Mouse (Mus musculus): ENCODE results near the gene Dnajc24. TPM values are rescaled to one million over a fixed set of nuclear protein-coding genes. Genes with fewer than 3 reads are reported as not detected.
A peak's percentile ranks its signal among the peaks of the same experiment; 100 is the strongest.

Gene Dnajc24
- 10 to 100 TPM; 12.9 TPM for total RNA-seq (2021)

- intact Hi-C loops (cut with DNase I), result loop anchor here (5.0 kb wide), 1 partner anchor 101 kb away; the partner anchor contains the start of genes Elp4 and Immp1l
- peak; percentile 73 for DNase-seq (ENCODE audit: low spot score)
Observed at GRCm38 (mm10) chr2:106002835-106003739, at the start of gene Dnajc24. Gene Dnajc24, minus strand, starts transcription at chr2:106003549.

GRCm38 (mm10) chr2:106046686-106047085 lies 43.3 kb upstream of the Dnajc24 start:
- no peak for DNase-seq (ENCODE audit: low spot score)
- intact Hi-C loops (cut with DNase I), result no loop called here

- DNase-seq (ENCODE audit: low spot score), result no peak
- intact Hi-C loops (cut with DNase I), result no loop called here
Observed at GRCm38 (mm10) chr2:106042495-106042894, 39.1 kb upstream of the Dnajc24 start.

- no peak for DNase-seq (ENCODE audit: low spot score)
- intact Hi-C loops (cut with DNase I), result no loop called here
Observed at GRCm38 (mm10) chr2:106041961-106042360, 38.6 kb upstream of the Dnajc24 start.

GRCm38 (mm10) chr2:106038286-106038685 lies 34.9 kb upstream of the Dnajc24 start:
- no peak for DNase-seq (ENCODE audit: low spot score)
- intact Hi-C loops (cut with DNase I), result no loop called here

- DNase-seq (ENCODE audit: low spot score), result no peak
- intact Hi-C loops (cut with DNase I), result no loop called here
Observed at GRCm38 (mm10) chr2:106024895-106025294, 21.5 kb upstream of the Dnajc24 start.

- DNase-seq (ENCODE audit: low spot score), result no peak
- intact Hi-C loops (cut with DNase I), result no loop called here
Observed at GRCm38 (mm10) chr2:106008415-106008814, 5.1 kb upstream of the Dnajc24 start.

- DNase-seq (ENCODE audit: low spot score), result no peak
- intact Hi-C loops (cut with DNase I), result loop anchor here (2.0 to 10.0 kb wide), 3 partner anchors 303 to 521 kb away; no protein-coding TSS in a partner anchor
Observed at GRCm38 (mm10) chr2:105987999-105988398, 15.3 kb downstream of the Dnajc24 start.

- DNase-seq (ENCODE audit: low spot score), result no peak
- intact Hi-C loops (cut with DNase I), result loop anchor here (2.0 to 10.0 kb wide), 3 partner anchors 302 to 520 kb away; no protein-coding TSS in a partner anchor
Observed at GRCm38 (mm10) chr2:105987131-105987530, 16.2 kb downstream of the Dnajc24 start.

GRCm38 (mm10) chr2:105985206-105985605 lies 18.1 kb downstream of the Dnajc24 start:
- intact Hi-C loops (cut with DNase I), result loop anchor here (5.0 to 10.0 kb wide), 2 partner anchors 300 to 518 kb away; no protein-coding TSS in a partner anchor
- no peak for DNase-seq (ENCODE audit: low spot score)

- intact Hi-C loops (cut with DNase I), result no loop called here
- no peak for DNase-seq (ENCODE audit: low spot score)
Observed at GRCm38 (mm10) chr2:105978065-105978464, 25.3 kb downstream of the Dnajc24 start.

GRCm38 (mm10) chr2:105973941-105974340 lies 29.4 kb downstream of the Dnajc24 start:
- intact Hi-C loops (cut with DNase I), result no loop called here
- no peak for DNase-seq (ENCODE audit: low spot score)

GRCm38 (mm10) chr2:105963447-105963846 lies 39.9 kb downstream of the Dnajc24 start:
- intact Hi-C loops (cut with DNase I), result no loop called here
- no peak for DNase-seq (ENCODE audit: low spot score)

- DNase-seq (ENCODE audit: low spot score), result no peak
- intact Hi-C loops (cut with DNase I), result no loop called here
Observed at GRCm38 (mm10) chr2:105953862-105954261, 49.5 kb downstream of the Dnajc24 start.

- no peak for DNase-seq (ENCODE audit: low spot score)
- intact Hi-C loops (cut with DNase I), result no loop called here
Observed at GRCm38 (mm10) chr2:105951350-105951940, 51.9 kb downstream of the Dnajc24 start.

GRCm38 (mm10) chr2:105950131-105950530 lies 53.2 kb downstream of the Dnajc24 start:
- intact Hi-C loops (cut with DNase I), result no loop called here
- no peak for DNase-seq (ENCODE audit: low spot score)

- intact Hi-C loops (cut with DNase I), result no loop called here
- no peak for DNase-seq (ENCODE audit: low spot score)
Observed at GRCm38 (mm10) chr2:105917623-105918346, 85.6 kb downstream of the Dnajc24 start.

Data from heart, postnatal 25 days (tissue).